19 mouse cellular contexts compared by ENCODE assay signal in the genomic region with DNA sequence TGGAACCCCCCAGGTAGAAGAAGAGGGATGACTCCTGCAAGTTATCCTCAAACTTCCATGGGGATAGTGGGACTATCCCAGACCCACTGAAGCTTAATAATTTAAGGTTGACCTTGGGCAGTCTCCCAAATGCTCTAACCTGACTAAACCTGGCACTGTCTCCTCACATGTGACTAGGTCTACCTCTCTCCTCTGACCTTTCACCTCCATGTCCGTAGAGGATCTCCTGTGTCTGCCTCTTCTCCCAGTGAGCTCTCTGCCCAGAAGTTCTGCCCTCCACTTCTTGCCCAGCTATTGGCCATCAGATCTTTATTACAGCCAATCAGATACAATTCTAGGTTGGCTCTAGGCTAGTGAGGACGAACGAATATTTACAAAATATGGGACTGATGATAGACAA. TPM values are rescaled to one million over a fixed set of nuclear protein-coding genes. Genes with fewer than 3 reads are reported as not detected.
DNase-seq lines count a peak whose midpoint lies in the region; ATAC-seq and TF ChIP-seq lines count a peak whose summit lies in the region.
"Had no signal": no experiment of that assay in that cellular context is flagged by ENCODE, and none has a peak within 500 bp of the region (broad histone marks: within the 10 kb centered on the region; RNA-seq: fewer than 3 reads in every experiment).

No protein-coding gene starts in this region.

- no peak overlapping the region for H3K9ac ChIP-seq in liver, adult 2 months (ENCODE audit: low read depth, low read length)
- H3K9ac ChIP-seq in liver, postnatal 0 days (replicated peaks), result no peak overlapping the region
- no peak overlapping the region for H3K9ac ChIP-seq in liver, embryonic 11.5 days (ENCODE audit: low read depth, low read length)

- 26% methylated on average over 3 of the region's 3 CpGs for WGBS in liver, adult 2 months
- 70% methylated on average over 3 of the region's 3 CpGs for WGBS in liver, postnatal 0 days (ENCODE audit: insufficient replicate concordance)
- 75% methylated on average over 3 of the region's 3 CpGs for WGBS in liver, embryonic 11.5 days

- H3K4me3 ChIP-seq in liver, adult 2 months (ENCODE audit: insufficient read depth, low read depth, low read length), result no peak overlapping the region
- H3K4me3 ChIP-seq in liver, postnatal 0 days (ENCODE audit: low read depth, low read length), result no peak overlapping the region
- H3K4me3 ChIP-seq in liver, embryonic 11.5 days (ENCODE audit: low read depth, low read length), result no peak overlapping the region

- no peaks in the 10 kb centered on the region for H3K4me1 ChIP-seq in liver, adult 2 months (ENCODE audit: control insufficient read depth, insufficient read depth, low read length)
- no peaks in the 10 kb centered on the region for H3K4me1 ChIP-seq in liver, postnatal 0 days (ENCODE audit: insufficient read depth)
- H3K4me1 ChIP-seq in liver, embryonic 11.5 days (replicated peaks; ENCODE audit: control insufficient read depth, insufficient read depth, low read length), result no peaks in the 10 kb centered on the region

- DNase-seq in liver, adult 2 months (ENCODE audit: extremely low read depth, low read depth, low spot score), result peak; percentile 83
- no peak for DNase-seq in liver
- no peak for DNase-seq in liver, postnatal 0 days
- DNase-seq in liver, embryonic 11.5 days (ENCODE audit: low spot score), result no peak
- DNase-seq: adrenal gland, adult 2 months; adrenal gland, adult 8-10 months; adrenal gland, postnatal 10 days; adrenal gland, postnatal 14 days; adrenal gland, postnatal 25 days; adrenal gland, postnatal 36 days; B cell, adult 2 months; cerebellum, adult 11 months; cerebellum, adult 11-12 months; cerebellum, adult 18-20 months had no signal

- no peaks in the 10 kb centered on the region for H3K36me3 ChIP-seq in liver, adult 2 months (ENCODE audit: control insufficient read depth, insufficient read depth, low read length)
- H3K36me3 ChIP-seq in liver, postnatal 0 days (replicated peaks; ENCODE audit: insufficient read depth, low read length), result no peaks in the 10 kb centered on the region
- no peaks in the 10 kb centered on the region for H3K36me3 ChIP-seq in liver, embryonic 11.5 days (ENCODE audit: control insufficient read depth, insufficient read depth, low read length)
- H3K36me3 ChIP-seq: G1E had no signal

- H3K27me3 ChIP-seq in liver, adult 2 months (ENCODE audit: control insufficient read depth, insufficient read depth, low read length), result no peaks in the 10 kb centered on the region
- no peaks in the 10 kb centered on the region for H3K27me3 ChIP-seq in liver, postnatal 0 days (ENCODE audit: insufficient read depth, low read length)
- no peaks in the 10 kb centered on the region for H3K27me3 ChIP-seq in liver, embryonic 11.5 days (replicated peaks; ENCODE audit: control insufficient read depth, insufficient read depth, low read length)
- H3K27me3 ChIP-seq: CH12.LX, Patski had no signal

- no peak for TF ChIP-seq EP300 in liver, postnatal 0 days (IDR thresholded peaks at IDR 0.05; ENCODE audit: low read depth)

- H3K27ac ChIP-seq in liver, adult 2 months (replicated peaks; ENCODE audit: insufficient read depth, low read depth, low read length), result no peak overlapping the region
- no peak overlapping the region for H3K27ac ChIP-seq in liver, postnatal 0 days (ENCODE audit: low read depth)
- no peak overlapping the region for H3K27ac ChIP-seq in liver, embryonic 11.5 days (ENCODE audit: low read depth, low read length)

- no peak overlapping the region for H3K4me2 ChIP-seq in liver, postnatal 0 days (ENCODE audit: low read depth, low read length)
- no peak overlapping the region for H3K4me2 ChIP-seq in liver, embryonic 11.5 days

- no peak for TF ChIP-seq CTCF in liver, adult 2 months (IDR thresholded peaks at IDR 0.05; ENCODE audit: low read depth, low read length)
- TF ChIP-seq CTCF in liver, postnatal 0 days (IDR thresholded peaks at IDR 0.05; ENCODE audit: low read depth), result no peak

- no peak for TF ChIP-seq POLR2A in liver, adult 2 months (IDR thresholded peaks at IDR 0.05; ENCODE audit: extremely low read depth, insufficient read depth, low read length)

- H3K9me3 ChIP-seq in liver, postnatal 0 days (ENCODE audit: low read length), result no peaks in the 10 kb centered on the region
- H3K9me3 ChIP-seq in liver, embryonic 11.5 days (ENCODE audit: control insufficient read depth, low read length), result no peaks in the 10 kb centered on the region
- H3K9me3 ChIP-seq: G1E had no signal

- no peaks in the 10 kb centered on the region for H3K79me2 ChIP-seq in liver, adult 2 months (ENCODE audit: control insufficient read depth, insufficient read depth, low read length)

- peak; percentile 60; the same call in 1 of the 2 replicates for ATAC-seq in liver, postnatal 0 days
- no peak for ATAC-seq in liver, embryonic 11.5 days (replicated peaks; ENCODE audit: low FRiP score)
- ATAC-seq: activated CD4-positive, CD25-positive, alpha-beta regulatory T cell, adult 4 months; CD4-positive, CD25-positive, alpha-beta regulatory T cell, adult 4 months; Patski had no signal

RNA-seq across cellular contexts. Expression of gene Nifk, which starts 28.3 kb away (rescaled TPM):
- 18.2 and 20.8 TPM in 2 replicates for total RNA-seq in liver, adult 2 months (2014; rRNA removed)
- polyA plus RNA-seq in liver, adult 2 months (2012; rRNA removed), result 4.3 and 4.8 TPM in 2 replicates
- polyA plus RNA-seq in liver, postnatal 0 days (2015; fragmentation: Nextera tagmentation; extraction: Ambion mirVana), result 37.0 and 39.2 TPM in 2 replicates
- polyA plus RNA-seq in liver, embryonic 11.5 days (2014; fragmentation: Nextera tagmentation; extraction: Ambion mirVana), result 131 and 147 TPM in 2 replicates

RNA-seq across cellular contexts. Expression of gene Tsn, which starts 38.4 kb away (rescaled TPM):
- 28.9 and 34.5 TPM in 2 replicates for total RNA-seq in liver, adult 2 months (2014; rRNA removed)
- polyA plus RNA-seq in liver, adult 2 months (2012; rRNA removed), result 37.0 and 37.1 TPM in 2 replicates
- 102 and 117 TPM in 2 replicates for polyA plus RNA-seq in liver, postnatal 0 days (2015; fragmentation: Nextera tagmentation; extraction: Ambion mirVana)
- 280 and 292 TPM in 2 replicates for polyA plus RNA-seq in liver, embryonic 11.5 days (2014; fragmentation: Nextera tagmentation; extraction: Ambion mirVana)

RNA-seq across cellular contexts. Expression of gene Clasp1, which starts 38.9 kb away (rescaled TPM):
- 12.1 and 12.8 TPM in 2 replicates for total RNA-seq in liver, adult 2 months (2014; rRNA removed)
- polyA plus RNA-seq in liver, adult 2 months (2012; rRNA removed), result 4.1 and 4.4 TPM in 2 replicates
- 5.4 and 6.4 TPM in 2 replicates for polyA plus RNA-seq in liver, postnatal 0 days (2015; fragmentation: Nextera tagmentation; extraction: Ambion mirVana)
- 40.6 and 41.1 TPM in 2 replicates for polyA plus RNA-seq in liver, embryonic 11.5 days (2014; fragmentation: Nextera tagmentation; extraction: Ambion mirVana)
